ENCODE assay signal across 9 mouse cellular contexts in the genomic region with DNA sequence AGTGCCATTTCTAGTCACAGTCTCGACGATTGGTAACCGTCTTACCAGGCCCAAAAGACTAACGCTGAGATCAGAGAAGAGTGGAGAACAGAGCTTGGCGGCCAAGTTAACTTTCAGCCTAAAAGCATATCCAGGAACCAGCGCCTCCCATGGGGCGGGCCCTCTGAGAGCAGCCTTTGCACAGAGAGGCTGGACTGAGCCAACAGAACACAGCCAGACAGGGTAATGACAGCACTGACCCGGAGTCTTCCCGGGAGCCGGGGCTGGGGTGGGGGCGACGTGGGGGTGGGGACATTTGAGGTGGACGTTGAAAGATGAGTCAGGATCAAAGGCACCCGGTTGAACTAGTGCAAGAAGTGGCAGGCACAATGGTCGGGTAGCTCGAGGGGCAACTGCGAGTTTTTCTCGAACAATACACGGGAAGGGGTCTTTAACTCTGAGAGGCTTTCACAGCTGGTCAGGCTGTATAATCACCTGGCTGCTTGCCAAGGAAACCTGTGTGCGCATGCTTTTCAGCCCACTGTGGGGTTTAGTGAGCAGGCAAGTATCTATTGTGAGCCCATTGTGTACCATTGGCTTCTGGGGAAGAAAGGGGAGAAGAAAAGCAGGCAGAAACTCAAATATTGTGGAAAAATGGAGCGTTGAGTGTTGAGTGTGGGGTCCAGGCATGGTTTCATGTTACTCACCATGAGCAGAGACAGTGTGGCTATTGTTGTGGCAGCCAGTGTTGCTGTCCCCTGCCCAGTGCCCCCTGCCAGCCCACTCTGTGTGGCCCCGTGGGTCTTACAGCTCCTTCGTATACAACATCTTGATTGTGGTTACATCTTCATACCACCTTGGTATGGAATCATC. TPM values are rescaled to one million over a fixed set of nuclear protein-coding genes. Genes with fewer than 3 reads are reported as not detected.
DNase-seq lines count a peak whose midpoint lies in the region; ATAC-seq lines count a peak whose summit lies in the region.
"Had no signal": no experiment of that assay in that cellular context is flagged by ENCODE, and none has a peak within 500 bp of the region (broad histone marks: within the 10 kb centered on the region; RNA-seq: fewer than 3 reads in every experiment).

No protein-coding gene starts in this region.

- no peaks in the 10 kb centered on the region for H3K27me3 ChIP-seq in intestine, embryonic 16.5 days (replicated peaks; ENCODE audit: control insufficient read depth, insufficient read depth, low read length)
- H3K27me3 ChIP-seq in midbrain, embryonic 11.5 days (ENCODE audit: control insufficient read depth, insufficient read depth, low read length): no peaks in the 10 kb centered on the region
- H3K27me3 ChIP-seq: CH12.LX had no signal

- H3K9ac ChIP-seq in intestine, embryonic 16.5 days (ENCODE audit: low read depth, low read length): peak overlapping the region; percentile 19; the same call in 1 of the 2 replicates
- no peak overlapping the region for H3K9ac ChIP-seq in midbrain, embryonic 11.5 days (ENCODE audit: low read length)

- H3K9me3 ChIP-seq in intestine, embryonic 16.5 days (ENCODE audit: control insufficient read depth, low read length): no peaks in the 10 kb centered on the region
- no peaks in the 10 kb centered on the region for H3K9me3 ChIP-seq in midbrain, embryonic 11.5 days (ENCODE audit: control insufficient read depth, low read length)

- WGBS in intestine, embryonic 16.5 days: 43% methylated on average over 23 of the region's 23 CpGs
- 39% methylated on average over 23 of the region's 23 CpGs for WGBS in midbrain, embryonic 11.5 days

- no peak overlapping the region for H3K4me3 ChIP-seq in intestine, embryonic 16.5 days (ENCODE audit: low read length)
- H3K4me3 ChIP-seq in midbrain, embryonic 11.5 days (ENCODE audit: low read depth, low read length): no peak overlapping the region

- intact Hi-C loops in left cerebral cortex, postnatal 4 days (cut with DNase I): no loop called here
- intact Hi-C loops in left cerebral cortex, postnatal 10 days (cut with DNase I): no loop called here
- intact Hi-C loops in gastrocnemius, postnatal 14 days (cut with DNase I; ENCODE audit: low total_unique reads): no loop called here

- no peak overlapping the region for H3K27ac ChIP-seq in intestine, embryonic 16.5 days (ENCODE audit: low read length)
- H3K27ac ChIP-seq in midbrain, embryonic 11.5 days (ENCODE audit: low read depth, low read length): peak overlapping the region; percentile 38

- H3K36me3 ChIP-seq in intestine, embryonic 16.5 days (ENCODE audit: control insufficient read depth, insufficient read depth, low read length): no peaks in the 10 kb centered on the region
- H3K36me3 ChIP-seq in midbrain, embryonic 11.5 days (ENCODE audit: control insufficient read depth, insufficient read depth, low read length): no peaks in the 10 kb centered on the region

- ATAC-seq in intestine, embryonic 16.5 days: no peak; the same call in 1 of the 2 replicates
- ATAC-seq in midbrain, embryonic 11.5 days (ENCODE audit: low FRiP score): peak; percentile 94

- no peaks in the 10 kb centered on the region for H3K4me1 ChIP-seq in intestine, embryonic 16.5 days (ENCODE audit: control insufficient read depth, insufficient read depth, low read length)
- peaks cover 9% of the 10 kb centered on the region for H3K4me1 ChIP-seq in midbrain, embryonic 11.5 days (ENCODE audit: control insufficient read depth, insufficient read depth, low read length)

- H3K4me2 ChIP-seq in intestine, embryonic 16.5 days (ENCODE audit: low read depth, low read length): 0 out of 2 replicates have a peak overlapping the region, but pooled peaks have one; percentile 30
- no peak overlapping the region for H3K4me2 ChIP-seq in midbrain, embryonic 11.5 days

- peak; percentile 47 for DNase-seq in left cerebral cortex, postnatal 4 days
- no peak for DNase-seq in left cerebral cortex, postnatal 10 days (ENCODE audit: extremely low spot score in 1 of 2, low spot score in 2 of 2)
- DNase-seq in gastrocnemius, postnatal 14 days: peak; percentile 51
- DNase-seq in midbrain, embryonic 11.5 days (ENCODE audit: low spot score, missing footprints): peak; percentile 94
- no peak for DNase-seq in left cerebral cortex, adult 11 months (ENCODE audit: low spot score)
- no peak for DNase-seq in cerebellum, adult 8-10 months
- DNase-seq in natural killer cell, adult 2 months (ENCODE audit: low spot score in 2 of 2): no peak

RNA-seq across cellular contexts. Expression of gene Slc2a12, which starts 13.9 kb away (rescaled TPM):
- total RNA-seq in left cerebral cortex, postnatal 4 days (2021): 1 to 10 TPM; 3.9 to 5.3 TPM
- total RNA-seq in left cerebral cortex, postnatal 10 days (2021): 1 to 10 TPM; 2.6 to 4.0 TPM
- total RNA-seq in gastrocnemius, postnatal 14 days (2021): 10 to 100 TPM; 12.8 to 13.7 TPM
- 0.38 TPM in 2 replicates for polyA plus RNA-seq in intestine, embryonic 16.5 days (2015; fragmentation: Nextera tagmentation; extraction: Ambion mirVana)
- polyA plus RNA-seq in midbrain, embryonic 11.5 days (2014; fragmentation: Nextera tagmentation; extraction: Ambion mirVana): 3.2 and 4.2 TPM in 2 replicates

Comparison
In these comparisons a context has a peak if more than half of its experiments do, and no peak if none do; other contexts are left out.
1. DNase-seq: peak in left cerebral cortex, postnatal 4 days (single experiment), gastrocnemius, postnatal 14 days (single experiment) and midbrain, embryonic 11.5 days (single experiment); none in left cerebral cortex, postnatal 10 days (0 of 2), left cerebral cortex, adult 11 months (single experiment), cerebellum, adult 8-10 months (single experiment) and natural killer cell, adult 2 months (0 of 2).